20 mouse cellular contexts compared by ENCODE assay signal in the genomic region with DNA sequence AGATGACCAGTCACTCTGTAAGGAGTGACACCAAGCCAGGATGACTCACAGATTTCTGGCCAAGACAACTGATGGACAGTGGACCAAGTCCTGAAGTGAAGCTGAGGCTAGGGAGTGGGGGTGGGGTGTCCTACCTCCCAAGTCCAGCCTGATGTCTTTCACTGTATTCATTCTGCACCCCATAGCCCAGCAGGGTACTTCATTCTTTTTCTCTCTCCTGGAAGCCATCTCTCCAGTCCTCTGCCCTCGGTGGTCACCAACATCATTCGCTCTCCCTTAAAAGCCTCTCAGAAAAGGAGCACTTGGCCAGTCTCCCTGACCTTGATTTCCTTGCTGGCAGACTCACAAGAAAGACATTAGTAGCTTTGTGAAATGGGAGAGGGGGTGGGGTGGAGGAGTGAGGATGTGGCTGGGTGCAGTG. TPM values are rescaled to one million over a fixed set of nuclear protein-coding genes. Genes with fewer than 3 reads are reported as not detected.
DNase-seq lines count a peak whose midpoint lies in the region; ATAC-seq lines count a peak whose summit lies in the region.
"Had no signal": no experiment of that assay in that cellular context is flagged by ENCODE, and none has a peak within 500 bp of the region (broad histone marks: within the 10 kb centered on the region; RNA-seq: fewer than 3 reads in every experiment).

No protein-coding gene starts in this region.

- no peaks in the 10 kb centered on the region for H3K27me3 ChIP-seq in kidney, embryonic 15.5 days
- H3K27me3 ChIP-seq: embryonic facial prominence, embryonic 15.5 days; hindbrain, embryonic 15.5 days; liver, embryonic 12.5 days; midbrain, embryonic 13.5 days; neural tube, embryonic 12.5 days had no signal

- H3K4me3 ChIP-seq in kidney, embryonic 15.5 days (replicated peaks): no peak overlapping the region
- H3K4me3 ChIP-seq: embryonic facial prominence, embryonic 15.5 days; heart, embryonic 15.5 days; hindbrain, embryonic 15.5 days; liver, embryonic 12.5 days; midbrain, embryonic 13.5 days; neural tube, embryonic 12.5 days had no signal

- no peaks in the 10 kb centered on the region for H3K36me3 ChIP-seq in kidney, embryonic 15.5 days
- H3K36me3 ChIP-seq: embryonic facial prominence, embryonic 15.5 days; heart, embryonic 15.5 days; hindbrain, embryonic 15.5 days; liver, embryonic 12.5 days had no signal

- 70% methylated on average over 2 of the region's 2 CpGs for WGBS in kidney, embryonic 15.5 days

- peak; percentile 56 for DNase-seq in cerebellum, adult 11-12 months
- peak; percentile 19 for DNase-seq in kidney, adult 9 months
- peak; percentile 11 for DNase-seq in adrenal gland, adult 8-10 months
- peak; percentile 33 for DNase-seq in kidney, postnatal 4 days
- no peak for DNase-seq in embryo, embryonic 10 days (ENCODE audit: low spot score)
- DNase-seq: B cell, adult 2 months; forebrain, postnatal 0 days; gastrocnemius, postnatal 25 days; right cerebral cortex, adult 18-20 months; thymus, adult 2 months had no signal

- peaks cover 9% of the 10 kb centered on the region; the same call in 1 of the 2 replicates for H3K4me1 ChIP-seq in kidney, embryonic 15.5 days
- H3K4me1 ChIP-seq: heart, embryonic 15.5 days had no signal

- no peak overlapping the region for H3K4me2 ChIP-seq in kidney, embryonic 15.5 days
- H3K4me2 ChIP-seq: embryonic facial prominence, embryonic 15.5 days; heart, embryonic 15.5 days; hindbrain, embryonic 15.5 days; liver, embryonic 12.5 days; midbrain, embryonic 13.5 days; neural tube, embryonic 12.5 days had no signal

- H3K27ac ChIP-seq in kidney, embryonic 15.5 days: no peak overlapping the region
- H3K27ac ChIP-seq: embryonic facial prominence, embryonic 15.5 days; heart, embryonic 15.5 days; hindbrain, embryonic 15.5 days; liver, embryonic 12.5 days; midbrain, embryonic 13.5 days; neural tube, embryonic 12.5 days had no signal

- H3K9me3 ChIP-seq in kidney, embryonic 15.5 days (replicated peaks): no peaks in the 10 kb centered on the region
- H3K9me3 ChIP-seq: embryonic facial prominence, embryonic 15.5 days; heart, embryonic 15.5 days; hindbrain, embryonic 15.5 days; liver, embryonic 12.5 days; midbrain, embryonic 13.5 days; neural tube, embryonic 12.5 days had no signal

- no peak; the same call in 1 of the 2 replicates for ATAC-seq in cerebellum, adult (ENCODE audit: insufficient number of reproducible peaks, low FRiP score, low TSS enrichment)
- ATAC-seq in kidney, embryonic 15.5 days (replicated peaks; ENCODE audit: low FRiP score): no peak
- ATAC-seq in erythroblast, adult 5-6 weeks (replicated peaks; ENCODE audit: low FRiP score, poor library complexity, severe bottlenecking): no peak
- ATAC-seq: forebrain, postnatal 0 days; liver, embryonic 12.5 days; lung, postnatal 0 days; midbrain, embryonic 13.5 days had no signal

- H3K9ac ChIP-seq in kidney, embryonic 15.5 days: no peak overlapping the region
- H3K9ac ChIP-seq: embryonic facial prominence, embryonic 15.5 days; forebrain, postnatal 0 days; heart, embryonic 15.5 days; hindbrain, embryonic 15.5 days; liver, embryonic 12.5 days; midbrain, embryonic 13.5 days; neural tube, embryonic 12.5 days had no signal

RNA-seq across cellular contexts. Expression of a gene that starts 56.7 kb away (rescaled TPM):
- 4.9 and 5.1 TPM in 2 replicates for polyA plus RNA-seq in kidney, embryonic 15.5 days (2015; fragmentation: Nextera tagmentation; extraction: Ambion mirVana)
- 10 to 100 TPM; 15.5 to 30.7 (median 22.3) TPM for total RNA-seq in adrenal gland, adult 8-10 months (2022)
- 0.63 TPM in 1 of 2 replicates, not detected in the other for total RNA-seq in erythroblast, adult 5-6 weeks (2015; ENCODE audit: low replicate concordance)
- total RNA-seq in erythroblast, adult 5-6 weeks (2017; ENCODE audit: low replicate concordance): 0.09 and 0.14 TPM in 2 replicates

Comparison
In these comparisons a context has a peak if more than half of its experiments do, and no peak if none do; other contexts are left out.
1. RNA of a gene that starts 56.7 kb away (total RNA-seq): 15.5 to 30.7 TPM in adrenal gland, adult 8-10 months; 0.09 to 0.63 TPM in erythroblast, adult 5-6 weeks; every median in the first group is over 10 times any median in the second.